Mouse (Mus musculus): ENCODE measurements at regions not wholly inside any gene's neighbourhood (a gene's known extent, or its start where the extent isn't known, plus 50 kb on each side); places are given as distances from the start of the nearest gene placed in this dataset.
A peak's percentile ranks its signal among the peaks of the same experiment; 100 is the strongest.
"Not testable (repeated sequence)": the region's sequence is repeated elsewhere in the genome, so short reads cannot be mapped to it uniquely, and the experiment has no call there.

GRCm38 (mm10) chr1:7271466-7272110, 2463.9 kb downstream of the Gm37988 start:
- not testable (repeated sequence) for H3K4me3 ChIP-seq (ENCODE audit: low read depth, low read length); DNase-seq (ENCODE audit: low spot score)
- WGBS = 89% methylated on average over 25 of the region's 25 CpGs

GRCm38 (mm10) chr1:7298921-7299685, 2491.4 kb downstream of the Gm37988 start:
- not testable (repeated sequence) for ATAC-seq (ENCODE audit: low FRiP score); H3K9ac ChIP-seq (ENCODE audit: low read depth, low read length); H3K4me1 ChIP-seq (replicated peaks; ENCODE audit: control insufficient read depth, insufficient read depth, low read length); H3K27me3 ChIP-seq (ENCODE audit: control insufficient read depth, insufficient read depth, low read length); H3K9me3 ChIP-seq (ENCODE audit: control insufficient read depth, low read length); H3K27ac ChIP-seq (ENCODE audit: low read depth, low read length); H3K4me2 ChIP-seq (replicated peaks; ENCODE audit: low read depth, low read length); DNase-seq (ENCODE audit: low spot score); H3K4me3 ChIP-seq (ENCODE audit: low read depth, low read length); H3K36me3 ChIP-seq (ENCODE audit: control insufficient read depth, insufficient read depth, low read length)
- WGBS = 84% methylated on average over 9 of the region's 9 CpGs

More at GRCm38 (mm10) chr1:7271466-7272110, 2463.9 kb downstream of the Gm37988 start:
- not testable (repeated sequence) for H3K27ac ChIP-seq (ENCODE audit: low read depth, low read length); H3K9ac ChIP-seq (ENCODE audit: low read depth, low read length); H3K4me1 ChIP-seq (replicated peaks; ENCODE audit: control insufficient read depth, insufficient read depth, low read length); ATAC-seq (ENCODE audit: low FRiP score); H3K4me2 ChIP-seq (replicated peaks; ENCODE audit: low read depth, low read length); H3K27me3 ChIP-seq (ENCODE audit: control insufficient read depth, insufficient read depth, low read length); H3K36me3 ChIP-seq (ENCODE audit: control insufficient read depth, insufficient read depth, low read length); H3K9me3 ChIP-seq (ENCODE audit: control insufficient read depth, low read length)

- WGBS = 29% methylated on average over 5 of the region's 5 CpGs
- H3K4me2 ChIP-seq (replicated peaks; ENCODE audit: low read depth, low read length) = no peak overlapping the region
- DNase-seq (ENCODE audit: low spot score) (peak; percentile 17), ATAC-seq (ENCODE audit: low FRiP score) (peak; percentile 58)
- H3K4me1 ChIP-seq (replicated peaks; ENCODE audit: control insufficient read depth, insufficient read depth, low read length) = no peaks in the 10 kb centered on the region
- H3K27me3 ChIP-seq (ENCODE audit: control insufficient read depth, insufficient read depth, low read length) = no peaks in the 10 kb centered on the region
- H3K4me3 ChIP-seq (ENCODE audit: low read depth, low read length) = no peak overlapping the region
- H3K9ac ChIP-seq (ENCODE audit: low read depth, low read length) = no peak overlapping the region
- H3K36me3 ChIP-seq (ENCODE audit: control insufficient read depth, insufficient read depth, low read length) = no peaks in the 10 kb centered on the region
- no peak overlapping the region for H3K27ac ChIP-seq (ENCODE audit: low read depth, low read length)
- H3K9me3 ChIP-seq (ENCODE audit: control insufficient read depth, low read length) = no peaks in the 10 kb centered on the region
These were observed 2501.4 kb downstream of the Gm37988 start for GRCm38 (mm10) chr1:7308952-7309617.

GRCm38 (mm10) chr1:7312401-7312800, 2504.7 kb downstream of the Gm37988 start:
- not testable (repeated sequence) for H3K4me1 ChIP-seq (replicated peaks; ENCODE audit: control insufficient read depth, insufficient read depth, low read length); H3K36me3 ChIP-seq (ENCODE audit: control insufficient read depth, insufficient read depth, low read length); H3K4me3 ChIP-seq (ENCODE audit: low read depth, low read length); DNase-seq (ENCODE audit: low spot score); H3K27ac ChIP-seq (ENCODE audit: low read depth, low read length); H3K9ac ChIP-seq (ENCODE audit: low read depth, low read length); H3K9me3 ChIP-seq (ENCODE audit: control insufficient read depth, low read length); H3K4me2 ChIP-seq (replicated peaks; ENCODE audit: low read depth, low read length); ATAC-seq (ENCODE audit: low FRiP score); H3K27me3 ChIP-seq (ENCODE audit: control insufficient read depth, insufficient read depth, low read length)
- WGBS = 67% methylated on average over 6 of the region's 6 CpGs

GRCm38 (mm10) chr1:7313468-7313867, 2505.8 kb downstream of the Gm37988 start:
- WGBS = 18% methylated on average over 3 of the region's 3 CpGs
- no peak overlapping the region for H3K4me2 ChIP-seq (replicated peaks; ENCODE audit: low read depth, low read length)
- DNase-seq (ENCODE audit: low spot score) (peak; percentile 67), ATAC-seq (ENCODE audit: low FRiP score) (peak; percentile 90)
- H3K27me3 ChIP-seq (ENCODE audit: control insufficient read depth, insufficient read depth, low read length) = no peaks in the 10 kb centered on the region
- no peaks in the 10 kb centered on the region for H3K9me3 ChIP-seq (ENCODE audit: control insufficient read depth, low read length)
- no peak overlapping the region for H3K4me3 ChIP-seq (ENCODE audit: low read depth, low read length)
- H3K36me3 ChIP-seq (ENCODE audit: control insufficient read depth, insufficient read depth, low read length) = no peaks in the 10 kb centered on the region
- H3K27ac ChIP-seq (ENCODE audit: low read depth, low read length) = no peak overlapping the region
- H3K4me1 ChIP-seq (replicated peaks; ENCODE audit: control insufficient read depth, insufficient read depth, low read length) = no peaks in the 10 kb centered on the region
- no peak overlapping the region for H3K9ac ChIP-seq (ENCODE audit: low read depth, low read length)

GRCm38 (mm10) chr1:7318850-7319249, 2511.2 kb downstream of the Gm37988 start:
- DNase-seq (ENCODE audit: low spot score) = no peak
- Histone ChIP-seq H3K4me1 (replicated peaks; ENCODE audit: control insufficient read depth, insufficient read depth, low read length) (no peaks in the 10 kb centered on the region), H3K36me3 (ENCODE audit: control insufficient read depth, insufficient read depth, low read length) (no peaks in the 10 kb centered on the region), H3K4me3 (ENCODE audit: low read depth, low read length) (no peak overlapping the region), H3K9ac (ENCODE audit: low read depth, low read length) (no peak overlapping the region), H3K27ac (ENCODE audit: low read depth, low read length) (no peak overlapping the region), H3K9me3 (ENCODE audit: control insufficient read depth, low read length) (no peaks in the 10 kb centered on the region), H3K27me3 (ENCODE audit: control insufficient read depth, insufficient read depth, low read length) (no peaks in the 10 kb centered on the region), H3K4me2 (replicated peaks; ENCODE audit: low read depth, low read length) (no peak overlapping the region)
- ATAC-seq (ENCODE audit: low FRiP score) = 0 out of 2 replicates have a peak, but pooled peaks have one; percentile 37
- 59% methylated on average over 2 of the region's 2 CpGs for WGBS

- H3K27me3 ChIP-seq (ENCODE audit: control insufficient read depth, insufficient read depth, low read length) = no peaks in the 10 kb centered on the region
- WGBS = 15% methylated on average over 4 of the region's 4 CpGs
- DNase-seq (ENCODE audit: low spot score) = peak; percentile 19
- no peak overlapping the region for H3K27ac ChIP-seq (ENCODE audit: low read depth, low read length)
- ATAC-seq (ENCODE audit: low FRiP score) = peak; percentile 68
- H3K9ac ChIP-seq (ENCODE audit: low read depth, low read length) = no peak overlapping the region
- H3K4me2 ChIP-seq (replicated peaks; ENCODE audit: low read depth, low read length) = no peak overlapping the region
- no peaks in the 10 kb centered on the region for H3K36me3 ChIP-seq (ENCODE audit: control insufficient read depth, insufficient read depth, low read length)
- no peaks in the 10 kb centered on the region for H3K4me1 ChIP-seq (replicated peaks; ENCODE audit: control insufficient read depth, insufficient read depth, low read length)
- no peak overlapping the region for H3K4me3 ChIP-seq (ENCODE audit: low read depth, low read length)
- H3K9me3 ChIP-seq (ENCODE audit: control insufficient read depth, low read length) = no peaks in the 10 kb centered on the region
These were observed 2511.6 kb downstream of the Gm37988 start for GRCm38 (mm10) chr1:7319313-7319712.
